Mouse (Mus musculus) cerebellum, adult 11 months (tissue): ENCODE measurements at regions not wholly inside any gene's neighbourhood (a gene's known extent, or its start where the extent isn't known, plus 50 kb on each side); places are given as distances from the start of the nearest gene placed in this dataset.

Experiments used
- DNase-seq: peaks from one replicate; pipeline ENCODE4 v3.0.0; 2022

- no peak for DNase-seq
Measured at GRCm38 (mm10) chr6:133170548-133170947, 65.8 kb downstream of the Smim10l1 start.

- DNase-seq: no peak
Measured at GRCm38 (mm10) chr6:133171286-133171685, 66.6 kb downstream of the Smim10l1 start.

GRCm38 (mm10) chr6:133206173-133206572 lies 85.8 kb upstream of the 5530400C23Rik start:
- peak; percentile 4 for DNase-seq
